Mouse (Mus musculus): Measurements from ENCODE around the gene Ift52. TPM values are rescaled to one million over a fixed set of nuclear protein-coding genes. Genes with fewer than 3 reads are reported as not detected.

Ift52 gene
- polyA plus RNA-seq, 1 experiment from 2014 or later = 16.4 TPM

GRCm38 (mm10) chr2:163089475-163090123 is 72.4 kb downstream of the Ift52 start:
- Histone ChIP-seq H3K27me3 (ENCODE audit: control insufficient read depth, insufficient read depth, low read depth, low read length) (no peaks in the 10 kb centered on the region), H3K4me1 (ENCODE audit: control insufficient read depth, low read depth, low read length) (no peaks in the 10 kb centered on the region), H3K4me2 (ENCODE audit: low read depth, low read length) (no peak overlapping the region), H3K9ac (ENCODE audit: low read depth, low read length) (no peak overlapping the region), H3K4me3 (ENCODE audit: low read depth, low read length) (no peak overlapping the region), H3K9me3 (replicated peaks; ENCODE audit: control insufficient read depth, low read length) (no peaks in the 10 kb centered on the region), H3K27ac (ENCODE audit: low read length) (no peak overlapping the region), H3K36me3 (ENCODE audit: control insufficient read depth, insufficient read depth) (no peaks in the 10 kb centered on the region; the same call in 1 of the 2 replicates)
- ATAC-seq (ENCODE audit: low read depth) = no peak
- 57% methylated on average over 5 of the region's 5 CpGs for WGBS (ENCODE audit: insufficient replicate concordance)

GRCm38 (mm10) chr2:163094909-163095308 is 77.8 kb downstream of the Ift52 start:
- no peaks in the 10 kb centered on the region for H3K36me3 ChIP-seq (ENCODE audit: control insufficient read depth, insufficient read depth)
- WGBS (ENCODE audit: insufficient replicate concordance) = 78% methylated on average over 10 of the region's 10 CpGs
- ATAC-seq (ENCODE audit: low read depth) = no peak

More at GRCm38 (mm10) chr2:163094909-163095308, 77.8 kb downstream of the Ift52 start:
- no peak overlapping the region for H3K9ac ChIP-seq (ENCODE audit: low read depth, low read length)
- H3K4me2 ChIP-seq (ENCODE audit: low read depth, low read length) = no peak overlapping the region
- H3K4me1 ChIP-seq (ENCODE audit: control insufficient read depth, low read depth, low read length) = no peaks in the 10 kb centered on the region
- H3K27me3 ChIP-seq (ENCODE audit: control insufficient read depth, insufficient read depth, low read depth, low read length) = no peaks in the 10 kb centered on the region
- no peak overlapping the region for H3K4me3 ChIP-seq (ENCODE audit: low read depth, low read length)
- no peaks in the 10 kb centered on the region for H3K9me3 ChIP-seq (replicated peaks; ENCODE audit: control insufficient read depth, low read length)
- no peak overlapping the region for H3K27ac ChIP-seq (ENCODE audit: low read length)

Small RNA genes within 50 kb of the gene (microRNA-seq; reads per million reads assigned to microRNA genes)
- gene Gm22174 = not detected
- not detected for gene Mir7003

Other genes starting within 250 kb of the Ift52 start
- 73.7 and 77.4 TPM in 2 replicates for gene Srsf6, start 85.8 kb upstream of the Ift52 start, polyA plus RNA-seq (2015; fragmentation: Nextera tagmentation; extraction: Ambion mirVana)
- gene L3mbtl1, start 73.9 kb upstream of the Ift52 start, polyA plus RNA-seq (2015; fragmentation: Nextera tagmentation; extraction: Ambion mirVana) = 0.04 TPM in 1 of 2 replicates, not detected in the other
- gene Sgk2, start 30.0 kb upstream of the Ift52 start, polyA plus RNA-seq (2015; fragmentation: Nextera tagmentation; extraction: Ambion mirVana) = 4.6 and 5.8 TPM in 2 replicates
- gene Mybl2, start 37.3 kb downstream of the Ift52 start, polyA plus RNA-seq (2015; fragmentation: Nextera tagmentation; extraction: Ambion mirVana) = 37.8 and 39.5 TPM in 2 replicates
- 0.11 TPM in 1 of 2 replicates, not detected in the other for gene Gtsf1l, start 70.5 kb downstream of the Ift52 start, polyA plus RNA-seq (2015; fragmentation: Nextera tagmentation; extraction: Ambion mirVana)
- gene Tox2, start 185.8 kb downstream of the Ift52 start, polyA plus RNA-seq (2015; fragmentation: Nextera tagmentation; extraction: Ambion mirVana) = 0.40 and 0.67 TPM in 2 replicates

All from liver, embryonic 16.5 days (tissue).